Mouse (Mus musculus) ES-E14 (cell line): ENCODE data around the gene Sox5. TPM values are rescaled to one million over a fixed set of nuclear protein-coding genes. Genes with fewer than 3 reads are reported as not detected.

ENCODE experiments used
- DNase-seq: peaks from one replicate; pipeline ENCODE4 v3.0.0-alpha.2; 2013; ENCODE audit warnings: low read depth, low spot score
- H3K27ac ChIP-seq: 2 replicates; pipeline ENCODE4 v1.5.1; 2012; ENCODE audit warnings: low read depth, mild to moderate bottlenecking, low read length, moderate library complexity, mixed read lengths; ENCODE audit not compliant: poor library complexity, insufficient read depth, severe bottlenecking
- H3K36me3 ChIP-seq: 2 replicates; pipeline ENCODE4 v1.6.1; 2012; ENCODE audit warnings: mild to moderate bottlenecking, low read length, moderate library complexity, mixed read lengths; ENCODE audit not compliant: control insufficient read depth, poor library complexity, insufficient read depth, severe bottlenecking
- H3K4me1 ChIP-seq, 2 experiments: fragments of 150-350 bp in 1 of 2; sonication (generic) in 1 of 2; 2 replicates each; pipeline ENCODE4 v1.6.1; 2012; ENCODE audit warnings: low read length in 2 of 2, mild to moderate bottlenecking in 1 of 2, mixed read lengths in 1 of 2; ENCODE audit not compliant: control insufficient read depth in 2 of 2, insufficient read depth in 2 of 2, poor library complexity in 1 of 2
- H3K4me3 ChIP-seq, 2 experiments: fragments of 150-350 bp in 1 of 2; sonication (generic) in 1 of 2; 2 replicates each; pipeline ENCODE4 v1.5.1; 2012; ENCODE audit warnings: low read length in 2 of 2, low read depth in 1 of 2, mild to moderate bottlenecking in 1 of 2, mixed read lengths in 1 of 2; ENCODE audit not compliant: insufficient read depth in 1 of 2, poor library complexity in 1 of 2, severe bottlenecking in 1 of 2
- H3K9ac ChIP-seq: 2 replicates; pipeline ENCODE4 v1.6.1; 2012; ENCODE audit warnings: low read depth, mild to moderate bottlenecking, low read length, mixed read lengths; ENCODE audit not compliant: poor library complexity, insufficient read depth, severe bottlenecking
- H3K9me3 ChIP-seq: fragments of 150-350 bp; sonication (generic); 2 replicates; pipeline ENCODE4 v1.6.1; 2012; ENCODE audit warnings: low read depth, mild to moderate bottlenecking, low read length; ENCODE audit not compliant: control insufficient read depth, insufficient read depth
- CHD2 ChIP-seq: IDR thresholded peaks from 2 replicates; pipeline ENCODE4 v1.6.1; 2014; ENCODE audit warnings: mild to moderate bottlenecking, low read depth, low read length, inconsistent platforms
- HCFC1 ChIP-seq: IDR thresholded peaks from 2 replicates; pipeline ENCODE4 v1.6.1; 2012; ENCODE audit warnings: low read length, inconsistent platforms, borderline replicate concordance; ENCODE audit not compliant: insufficient read depth
- MAFK ChIP-seq: IDR thresholded peaks from 2 replicates; pipeline ENCODE4 v1.6.1; 2014; ENCODE audit warnings: mild to moderate bottlenecking, low read depth, low read length, inconsistent platforms; ENCODE audit not compliant: insufficient read depth
- ZC3H11A ChIP-seq: IDR thresholded peaks from 2 replicates; pipeline ENCODE4 v1.6.1; 2012; ENCODE audit warnings: low read depth, mild to moderate bottlenecking, inconsistent platforms, low read length, borderline replicate concordance
- ZNF384 ChIP-seq: IDR thresholded peaks from 2 replicates; pipeline ENCODE4 v1.6.1; 2012; ENCODE audit warnings: low read depth, low read length, inconsistent platforms
- in situ Hi-C, 2 experiments: fragments of 600-800 bp; cut with MboI; formaldehyde crosslinking; loops; one replicate each; pipeline ENCODE4 v1.15.1; 2025; ENCODE audit warnings: low sequenced_read_pairs in 2 of 2, inconsistent platforms in 1 of 2; ENCODE audit not compliant: unreplicated experiment in 2 of 2
- total RNA-seq: library from RNA; depleted of rRNA; stranded (reverse); fragments of 300-350 nt; gene quantifications from 2 replicates; pipeline ENCODE4 v1.2.3, GENCODE M21; 2012

Sox5 gene
- total RNA-seq, 1 experiment = 0.36 TPM

GRCm38 (mm10) chr6:144357081-144357480 is 424.7 kb downstream of the Sox5 start:
- H3K4me3 ChIP-seq = no peak overlapping the region
- in situ Hi-C loops = no loop called here
- no peak for DNase-seq
- H3K9ac ChIP-seq = no peak overlapping the region
- peaks cover 2 to 5% of the 10 kb centered on the region in 2 experiments; a peak in 2 of 4 replicates for H3K4me1 ChIP-seq
- H3K36me3 ChIP-seq = no peaks in the 10 kb centered on the region
- H3K9me3 ChIP-seq = no peaks in the 10 kb centered on the region
- TF ChIP-seq CHD2 (no peak), ZC3H11A (no peak), HCFC1 (no peak), MAFK (no peak), ZNF384 (no peak)
- no peak overlapping the region for H3K27ac ChIP-seq

- no peaks in the 10 kb centered on the region for H3K36me3 ChIP-seq
- H3K9ac ChIP-seq = no peak overlapping the region
- no peaks in the 10 kb centered on the region for H3K9me3 ChIP-seq
- DNase-seq = no peak
- in situ Hi-C loops = no loop called here
- H3K4me1 ChIP-seq = no peaks in the 10 kb centered on the region
- TF ChIP-seq MAFK (no peak), HCFC1 (no peak), ZNF384 (no peak), ZC3H11A (no peak)
- no peak overlapping the region for H3K4me3 ChIP-seq
- no peak overlapping the region for H3K27ac ChIP-seq
Measured at GRCm38 (mm10) chr6:144351049-144351448, 430.7 kb downstream of the Sox5 start.

- Histone ChIP-seq H3K4me1 (no peaks in the 10 kb centered on the region), H3K9ac (no peak overlapping the region), H3K36me3 (no peaks in the 10 kb centered on the region), H3K4me3 (no peak overlapping the region), H3K9me3 (no peaks in the 10 kb centered on the region), H3K27ac (no peak overlapping the region)
- TF ChIP-seq CHD2 (no peak), ZNF384 (no peak), HCFC1 (no peak), ZC3H11A (no peak), MAFK (no peak)
- DNase-seq = no peak
- in situ Hi-C loops = no loop called here
Measured at GRCm38 (mm10) chr6:144343338-144343737, 438.4 kb downstream of the Sox5 start.

GRCm38 (mm10) chr6:144339554-144339953 is 442.2 kb downstream of the Sox5 start:
- Histone ChIP-seq H3K9me3 (no peaks in the 10 kb centered on the region), H3K27ac (no peak overlapping the region), H3K4me3 (no peak overlapping the region), H3K4me1 (no peaks in the 10 kb centered on the region), H3K9ac (no peak overlapping the region), H3K36me3 (no peaks in the 10 kb centered on the region)
- no peak for TF ChIP-seq MAFK
- no peak for TF ChIP-seq ZNF384
- TF ChIP-seq HCFC1 = no peak
- TF ChIP-seq CHD2 = no peak
- TF ChIP-seq ZC3H11A = no peak
- no peak for DNase-seq
- in situ Hi-C loops = no loop called here

GRCm38 (mm10) chr6:144339006-144339405 is 442.8 kb downstream of the Sox5 start:
- Histone ChIP-seq H3K27ac (no peak overlapping the region), H3K4me1 (no peaks in the 10 kb centered on the region), H3K9ac (no peak overlapping the region), H3K4me3 (no peak overlapping the region), H3K36me3 (no peaks in the 10 kb centered on the region), H3K9me3 (no peaks in the 10 kb centered on the region)
- in situ Hi-C loops = no loop called here
- TF ChIP-seq MAFK = no peak
- no peak for TF ChIP-seq ZNF384
- no peak for TF ChIP-seq ZC3H11A
- no peak for TF ChIP-seq HCFC1
- TF ChIP-seq CHD2 = no peak
- no peak for DNase-seq
